Mouse (Mus musculus) C2C12 (cell line): ENCODE measurements around the gene Phlda2. TPM values are rescaled to one million over a fixed set of nuclear protein-coding genes. Genes with fewer than 3 reads are reported as not detected.

Experiments used
- H3K27me3 ChIP-seq: one replicate; pipeline ENCODE4 v1.6.1; 2011; ENCODE audit not compliant: control insufficient read depth, insufficient read depth, insufficient read length
- H3K36me3 ChIP-seq: one replicate; pipeline ENCODE4 v1.6.1; 2011; ENCODE audit not compliant: control insufficient read depth, insufficient read depth
- H3K4me3 ChIP-seq: one replicate; pipeline ENCODE4 v1.5.1; 2011; ENCODE audit warnings: mild to moderate bottlenecking, control low read depth; ENCODE audit not compliant: poor library complexity, insufficient read depth, severe bottlenecking
- H3K79me2 ChIP-seq: one replicate; pipeline ENCODE4 v1.6.1; 2011; ENCODE audit not compliant: control insufficient read depth, insufficient read depth
- H3K79me3 ChIP-seq: one replicate; pipeline ENCODE4 v1.6.1; 2011; ENCODE audit warnings: low read depth, control low read depth
- H3ac ChIP-seq: one replicate; pipeline ENCODE3; 2011; ENCODE audit warnings: low read depth; ENCODE audit not compliant: control insufficient read depth, insufficient read length
- CEBPB ChIP-seq: IDR thresholded peaks from one replicate; pipeline ENCODE4 v1.6.1; 2011; ENCODE audit warnings: low read depth, mild to moderate bottlenecking, control low read depth, moderate library complexity
- CTCF ChIP-seq: IDR thresholded peaks from one replicate; pipeline ENCODE4 v1.5.1; 2011; ENCODE audit not compliant: control insufficient read depth, insufficient read depth, insufficient read length
- FOSL1 ChIP-seq: IDR thresholded peaks from one replicate; pipeline ENCODE4 v1.8.0; 2011; ENCODE audit warnings: mild to moderate bottlenecking, low read length; ENCODE audit not compliant: poor library complexity, insufficient read depth, severe bottlenecking
- MAX ChIP-seq: IDR thresholded peaks from one replicate; pipeline ENCODE4 v1.6.1; 2011; ENCODE audit warnings: mild to moderate bottlenecking, control low read depth
- MYOD1 ChIP-seq: IDR thresholded peaks from one replicate; pipeline ENCODE4 v1.6.1; 2011; ENCODE audit warnings: low read depth; ENCODE audit not compliant: control insufficient read depth, insufficient read length
- MYOG ChIP-seq: IDR thresholded peaks from one replicate; pipeline ENCODE4 v1.6.1; 2011; ENCODE audit not compliant: control insufficient read depth, insufficient read length; ENCODE audit errors: extremely low read depth
- USF1 ChIP-seq: IDR thresholded peaks from one replicate; pipeline ENCODE4 v1.6.1; 2011; ENCODE audit warnings: low read depth, mild to moderate bottlenecking, control low read depth, moderate library complexity
- polyA plus RNA-seq: library from polyadenylated mRNA; unstranded; fragments of >200 nt; fragmentation: generic; extraction: Trizol; gene quantifications from one replicate; pipeline ENCODE4 v1.2.1, GENCODE M21; 2012; ENCODE audit warnings: missing spikeins

The Phlda2 gene
- polyA plus RNA-seq, 1 experiment, result 0.14 TPM

DNA sequence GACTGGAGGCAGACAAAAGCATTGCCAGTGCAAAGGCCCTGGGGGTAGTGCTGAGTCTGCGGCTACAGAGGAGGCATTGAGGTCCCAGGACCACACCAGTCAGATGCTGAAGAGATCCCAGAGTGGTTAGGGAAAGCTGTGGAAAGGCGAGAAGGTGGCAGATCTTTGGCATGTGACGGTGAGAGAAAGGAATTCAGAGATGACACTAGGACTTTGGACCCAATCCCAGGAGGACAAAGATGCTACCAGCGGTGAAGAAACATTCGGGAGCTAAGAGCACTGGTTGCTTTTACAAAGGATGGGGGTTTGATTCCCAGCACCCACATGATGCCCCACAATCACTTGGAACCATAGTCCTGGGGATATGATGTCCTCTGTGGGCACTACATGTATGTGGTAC, 25.1 kb downstream of the Phlda2 start:
- no peak overlapping the region for H3K4me3 ChIP-seq
- H3K27me3 ChIP-seq, result peaks cover 5% of the 10 kb centered on the region
- no peaks in the 10 kb centered on the region for H3K36me3 ChIP-seq
- TF ChIP-seq MYOD1 (no peak), FOSL1 (no peak), MYOG (no peak), CEBPB (no peak), CTCF (no peak), USF1 (no peak), MAX (no peak)
- no peak overlapping the region for H3ac ChIP-seq
- no peaks in the 10 kb centered on the region for H3K79me3 ChIP-seq
- no peaks in the 10 kb centered on the region for H3K79me2 ChIP-seq

- Histone ChIP-seq H3K36me3 (no peaks in the 10 kb centered on the region), H3K4me3 (no peak overlapping the region), H3K79me3 (no peaks in the 10 kb centered on the region), H3K79me2 (no peaks in the 10 kb centered on the region), H3K27me3 (peaks cover 5% of the 10 kb centered on the region), H3ac (no peak overlapping the region)
- TF ChIP-seq CEBPB, result no peak
- TF ChIP-seq MYOG, result no peak
- no peak for TF ChIP-seq CTCF
- TF ChIP-seq MAX, result no peak
- TF ChIP-seq USF1, result no peak
- no peak for TF ChIP-seq FOSL1
- TF ChIP-seq MYOD1, result no peak
Observed at GRCm38 (mm10) chr7:143476702-143477335, 26.1 kb downstream of the Phlda2 start.

- TF ChIP-seq MYOG, result no peak
- Histone ChIP-seq H3K4me3 (no peak overlapping the region), H3K79me2 (no peaks in the 10 kb centered on the region), H3ac (no peak overlapping the region), H3K36me3 (no peaks in the 10 kb centered on the region), H3K27me3 (peaks cover 5% of the 10 kb centered on the region), H3K79me3 (no peaks in the 10 kb centered on the region)
Observed at GRCm38 (mm10) chr7:143475876-143476275, 27.1 kb downstream of the Phlda2 start.

DNA sequence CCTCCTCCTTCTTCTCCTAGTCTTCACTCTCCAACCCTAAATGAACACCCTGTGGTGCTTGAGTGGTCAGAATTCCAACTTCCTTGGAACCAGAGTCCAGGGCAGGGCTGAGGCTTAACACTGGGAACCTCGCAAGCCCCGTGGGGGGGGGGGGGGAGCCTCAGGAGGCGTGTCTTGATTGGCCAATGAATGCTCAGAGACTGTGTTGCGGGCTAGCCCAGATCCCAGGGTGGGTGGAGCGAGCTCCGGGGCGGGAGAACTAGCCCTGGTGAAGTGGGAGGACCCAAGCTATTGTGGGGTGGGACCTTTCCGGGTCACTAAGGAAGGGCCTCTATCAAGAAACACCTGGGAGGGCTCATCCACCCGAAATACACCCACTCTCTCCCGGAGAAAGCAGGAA, 28.1 kb downstream of the Phlda2 start:
- H3K79me2 ChIP-seq, result no peaks in the 10 kb centered on the region

GRCm38 (mm10) chr7:143473347-143474101, 29.4 kb downstream of the Phlda2 start, which contains the start of gene Slc22a18:
TSS of gene Slc22a18 (plus strand) at chr7:143473736.
- H3K79me2 ChIP-seq, result no peaks in the 10 kb centered on the region
- no peak within 1 kb of the TSS for H3K4me3 ChIP-seq

More for the DNA sequence above, 28.1 kb downstream of the Phlda2 start:
- Histone ChIP-seq H3K36me3 (no peaks in the 10 kb centered on the region), H3K27me3 (peaks cover 5% of the 10 kb centered on the region), H3K4me3 (no peak overlapping the region), H3K79me3 (no peaks in the 10 kb centered on the region), H3ac (no peak overlapping the region)
- TF ChIP-seq USF1, result no peak
- TF ChIP-seq FOSL1, result no peak
- TF ChIP-seq CEBPB, result no peak
- TF ChIP-seq MYOG, result no peak
- TF ChIP-seq MAX, result no peak
- no peak for TF ChIP-seq CTCF
- no peak for TF ChIP-seq MYOD1

More at GRCm38 (mm10) chr7:143473347-143474101, 29.4 kb downstream of the Phlda2 start, which contains the start of gene Slc22a18:
- no peaks in the 10 kb centered on the region for H3K36me3 ChIP-seq
- no peak for TF ChIP-seq MAX
- no peak for TF ChIP-seq MYOD1
- no peak for TF ChIP-seq CTCF
- TF ChIP-seq CEBPB, result no peak
- no peak for TF ChIP-seq USF1
- no peak for TF ChIP-seq MYOG
- TF ChIP-seq FOSL1, result no peak
- no peak within 1 kb of the TSS for H3ac ChIP-seq
- H3K79me3 ChIP-seq, result no peaks in the 10 kb centered on the region
- H3K27me3 ChIP-seq, result peaks cover 1% of the 10 kb centered on the region
